Comparison of ENCODE assay signal across 7 mouse cellular contexts in the genomic region with DNA sequence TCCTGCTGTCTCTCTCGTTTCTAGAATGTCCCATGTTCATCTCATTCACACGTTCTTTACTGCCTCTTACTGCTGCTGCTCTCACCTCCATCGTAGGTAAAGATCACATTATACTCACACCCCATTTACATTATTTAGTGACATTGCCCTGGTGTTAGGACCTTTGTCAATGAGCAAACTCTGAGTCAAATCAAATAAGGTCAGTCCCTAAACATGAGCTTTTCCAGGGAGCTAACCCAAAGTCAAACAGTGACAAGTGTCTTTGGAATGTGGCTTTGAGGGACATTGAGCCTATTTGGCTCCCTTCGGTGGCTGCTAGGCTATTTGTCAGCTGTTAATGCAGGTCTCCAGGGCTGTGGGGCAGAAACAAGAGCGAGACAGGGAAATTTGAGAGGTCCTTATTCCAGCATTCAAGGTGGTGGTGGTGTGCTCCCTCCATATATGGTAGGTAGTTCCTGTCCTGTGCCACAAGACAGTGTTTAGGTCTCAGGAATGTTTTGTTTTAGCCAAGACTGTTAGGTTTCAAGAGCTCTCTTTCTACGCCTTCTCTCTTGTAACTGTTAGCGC. TPM values are rescaled to one million over a fixed set of nuclear protein-coding genes. Genes with fewer than 3 reads are reported as not detected.
DNase-seq lines count a peak whose midpoint lies in the region; ATAC-seq and TF ChIP-seq lines count a peak whose summit lies in the region.
"Not testable (repeated sequence)": the region's sequence is repeated elsewhere in the genome, so short reads cannot be mapped to it uniquely, and the experiment has no call there.

No protein-coding gene starts in this region.

- not testable (repeated sequence) for H3K36me3 ChIP-seq in heart, embryonic 10.5 days; kidney, adult 2 months (ENCODE audit: control insufficient read depth, insufficient read depth, low read length); liver, postnatal 0 days (replicated peaks; ENCODE audit: insufficient read depth, low read length); lung, embryonic 15.5 days; stomach, embryonic 16.5 days (ENCODE audit: control insufficient read depth, insufficient read depth, low read length)

- in situ Hi-C loops in Patski (cut with MboI; ENCODE audit: low pct_unique_long_range_greater_than_20kb): loop anchor here (10.0 kb wide), 2 partner anchors 53 to 123 kb away; no protein-coding TSS in a partner anchor

- peak; percentile 47 for ATAC-seq in Patski
- peak; percentile 47 for ATAC-seq in liver, postnatal 0 days
- peak; percentile 73 for ATAC-seq in lung, embryonic 15.5 days (ENCODE audit: borderline replicate concordance, extremely low read depth, low FRiP score, low TSS enrichment)
- peak; percentile 75; the same call in 1 of the 2 replicates for ATAC-seq in stomach, embryonic 16.5 days (ENCODE audit: insufficient read depth, low FRiP score)

- not testable (repeated sequence) for H3K27me3 ChIP-seq in Patski; heart, embryonic 10.5 days (ENCODE audit: insufficient read depth, poor library complexity, severe bottlenecking); kidney, adult 2 months (replicated peaks; ENCODE audit: control insufficient read depth, insufficient read depth, low read length); liver, postnatal 0 days (ENCODE audit: insufficient read depth, low read length); lung, embryonic 15.5 days; stomach, embryonic 16.5 days (ENCODE audit: control insufficient read depth, insufficient read depth, low read length)

- not testable (repeated sequence) for H3K4me1 ChIP-seq in heart, embryonic 10.5 days; kidney, adult 2 months (ENCODE audit: control insufficient read depth, insufficient read depth, low read length); liver, postnatal 0 days (ENCODE audit: insufficient read depth); lung, embryonic 15.5 days; stomach, embryonic 16.5 days (ENCODE audit: control insufficient read depth, insufficient read depth, low read length)

- CTCF ChIA-PET in Patski (lab: Charles Lee): not testable (repeated sequence)

- not testable (repeated sequence) for H3K27ac ChIP-seq in heart, embryonic 10.5 days; kidney, adult 2 months (ENCODE audit: insufficient read depth, low read depth, low read length); liver, postnatal 0 days (ENCODE audit: low read depth); lung, embryonic 15.5 days; stomach, embryonic 16.5 days (ENCODE audit: low read length)

- not testable (repeated sequence) for DNase-seq in Patski (ENCODE audit: low read depth, low spot score); liver, postnatal 0 days
- DNase-seq in heart, embryonic 10.5 days (ENCODE audit: low spot score): peak; percentile 11
- DNase-seq in kidney, adult 2 months: peak; percentile 15
- peak; percentile 48 for DNase-seq in lung, postnatal 25 days (ENCODE audit: low spot score)

- TF ChIP-seq CTCF in Patski (IDR thresholded peaks at IDR 0.05); kidney, adult 2 months (conservative IDR thresholded peaks at IDR 0.05; ENCODE audit: insufficient read depth, insufficient read length, low read depth, low read length); liver, postnatal 0 days (IDR thresholded peaks at IDR 0.05; ENCODE audit: low read depth): not testable (repeated sequence)

- not testable (repeated sequence) for H3K9me3 ChIP-seq in heart, embryonic 10.5 days; liver, postnatal 0 days (ENCODE audit: low read length); lung, embryonic 15.5 days; stomach, embryonic 16.5 days (replicated peaks; ENCODE audit: control insufficient read depth, low read length)

- TF ChIP-seq EP300 in liver, postnatal 0 days (IDR thresholded peaks at IDR 0.05; ENCODE audit: low read depth): not testable (repeated sequence)

- not testable (repeated sequence) for TF ChIP-seq POLR2A in kidney, adult 2 months (IDR thresholded peaks at IDR 0.05; ENCODE audit: low read depth, low read length)

- POLR2A ChIA-PET in Patski (lab: Charles Lee): not testable (repeated sequence)

- H3K4me2 ChIP-seq in liver, postnatal 0 days (ENCODE audit: low read depth, low read length); lung, embryonic 15.5 days; stomach, embryonic 16.5 days (ENCODE audit: low read depth, low read length): not testable (repeated sequence)

- not testable (repeated sequence) for H3K9ac ChIP-seq in liver, postnatal 0 days (replicated peaks); lung, embryonic 15.5 days; stomach, embryonic 16.5 days (ENCODE audit: low read length)

- H3K4me3 ChIP-seq in heart, embryonic 10.5 days; kidney, adult 2 months (ENCODE audit: insufficient read depth, low read depth, low read length); liver, postnatal 0 days (ENCODE audit: low read depth, low read length); lung, embryonic 15.5 days; stomach, embryonic 16.5 days (replicated peaks; ENCODE audit: low read length): not testable (repeated sequence)

- WGBS in heart, embryonic 10.5 days: 53% methylated on average over 7 of the region's 7 CpGs
- WGBS in kidney, adult 2 months: 44% methylated on average over 7 of the region's 7 CpGs
- 63% methylated on average over 7 of the region's 7 CpGs for WGBS in liver, postnatal 0 days (ENCODE audit: insufficient replicate concordance)
- 35% methylated on average over 7 of the region's 7 CpGs for WGBS in lung, embryonic 15.5 days
- 39% methylated on average over 7 of the region's 7 CpGs for WGBS in stomach, embryonic 16.5 days

RNA-seq across cellular contexts. Expression of a gene that starts 50.4 kb away (rescaled TPM):
- polyA plus RNA-seq in Patski (2021): 57.5 TPM
- polyA plus RNA-seq in heart, embryonic 10.5 days (2016; fragmentation: Nextera tagmentation; extraction: Ambion mirVana): 46.2 and 47.1 TPM in 2 replicates
- 37.9 and 42.7 TPM in 2 replicates for polyA plus RNA-seq in kidney, adult 2 months (2012; rRNA removed)
- 13.2 and 14.5 TPM in 2 replicates for polyA plus RNA-seq in liver, postnatal 0 days (2015; fragmentation: Nextera tagmentation; extraction: Ambion mirVana)
- polyA plus RNA-seq in lung, embryonic 15.5 days (2015; fragmentation: Nextera tagmentation; extraction: Ambion mirVana): 40.7 and 43.5 TPM in 2 replicates
- polyA plus RNA-seq in stomach, embryonic 16.5 days (2015; fragmentation: Nextera tagmentation; extraction: Ambion mirVana): 43.5 and 51.8 TPM in 2 replicates
